Mouse (Mus musculus): Measurements from ENCODE around the gene Itih5. TPM values are rescaled to one million over a fixed set of nuclear protein-coding genes. Genes with fewer than 3 reads are reported as not detected.

Gene Itih5
- total RNA-seq (2021), result 10 to 100 TPM in 1 of 2 experiments, 1 to 10 TPM in 1; 7.3 to 14.9 TPM
- long read RNA-seq, experiment 1, full-length matches to known transcripts, result 3 of 11 reads
- long read RNA-seq, experiment 1, partial matches to known transcripts, result 0 of 11 reads
- long read RNA-seq, experiment 1, other reads (novel, unspliced or antisense), result 8 of 11 reads
- long read RNA-seq, experiment 2, full-length matches to known transcripts, result 1 of 3 reads
- long read RNA-seq, experiment 2, partial matches to known transcripts, result 0 of 3 reads
- long read RNA-seq, experiment 2, other reads (novel, unspliced or antisense), result 2 of 3 reads

GRCm38 (mm10) chr2:10153201-10154075 lies at the start of gene Itih5:
TSS of gene Itih5 (plus strand) at chr2:10153571.
- intact Hi-C loops (cut with DNase I), result no loop called here
- no peak for TF ChIP-seq CTCF (IDR thresholded peaks at IDR 0.05)
- H3K27ac ChIP-seq, result peak within 1 kb of the TSS; percentile 78
- peak within 1 kb of the TSS; percentile 78 for H3K4me3 ChIP-seq
- DNase-seq, result peak; percentile 72

GRCm38 (mm10) chr2:10108535-10109189 lies 44.7 kb upstream of the Itih5 start:
- intact Hi-C loops (cut with DNase I), result no loop called here
- Histone ChIP-seq H3K4me3 (no peak overlapping the region), H3K27ac (no peak overlapping the region)
- no peak for TF ChIP-seq CTCF (IDR thresholded peaks at IDR 0.05)
- DNase-seq, result no peak

- Histone ChIP-seq H3K4me3 (no peak overlapping the region), H3K27ac (no peak overlapping the region)
- intact Hi-C loops (cut with DNase I), result no loop called here
- TF ChIP-seq CTCF (IDR thresholded peaks at IDR 0.05), result no peak
- DNase-seq, result no peak
These were observed 34.6 kb upstream of the Itih5 start for GRCm38 (mm10) chr2:10118751-10119150.

- DNase-seq, result no peak
- no peak for TF ChIP-seq CTCF (IDR thresholded peaks at IDR 0.05)
- intact Hi-C loops (cut with DNase I), result no loop called here
- Histone ChIP-seq H3K4me3 (no peak overlapping the region), H3K27ac (no peak overlapping the region)
These were observed 34.1 kb upstream of the Itih5 start for GRCm38 (mm10) chr2:10119276-10119675.

GRCm38 (mm10) chr2:10121826-10122225 lies 31.5 kb upstream of the Itih5 start:
- Histone ChIP-seq H3K27ac (no peak overlapping the region), H3K4me3 (no peak overlapping the region)
- DNase-seq, result no peak
- intact Hi-C loops (cut with DNase I), result no loop called here
- no peak for TF ChIP-seq CTCF (IDR thresholded peaks at IDR 0.05)

GRCm38 (mm10) chr2:10126122-10126521 lies 27.2 kb upstream of the Itih5 start:
- DNase-seq, result no peak
- Histone ChIP-seq H3K4me3 (no peak overlapping the region), H3K27ac (no peak overlapping the region)
- TF ChIP-seq CTCF (IDR thresholded peaks at IDR 0.05), result no peak
- intact Hi-C loops (cut with DNase I), result loop anchor here (1.0 kb wide), 1 partner anchor 12 kb away; no protein-coding TSS in a partner anchor

- H3K4me3 ChIP-seq, result no peak overlapping the region
- no peak overlapping the region for H3K27ac ChIP-seq
- intact Hi-C loops (cut with DNase I), result no loop called here
- DNase-seq, result no peak
- no peak for TF ChIP-seq CTCF (IDR thresholded peaks at IDR 0.05)
These were observed 25.9 kb upstream of the Itih5 start for GRCm38 (mm10) chr2:10127471-10127870.

GRCm38 (mm10) chr2:10128571-10128970 lies 24.8 kb upstream of the Itih5 start:
- no peak for TF ChIP-seq CTCF (IDR thresholded peaks at IDR 0.05)
- intact Hi-C loops (cut with DNase I), result no loop called here
- Histone ChIP-seq H3K4me3 (no peak overlapping the region), H3K27ac (no peak overlapping the region)
- DNase-seq, result no peak

GRCm38 (mm10) chr2:10130341-10130990 lies 22.9 kb upstream of the Itih5 start:
- TF ChIP-seq CTCF (IDR thresholded peaks at IDR 0.05), result no peak
- intact Hi-C loops (cut with DNase I), result no loop called here
- Histone ChIP-seq H3K4me3 (no peak overlapping the region), H3K27ac (peak overlapping the region; percentile 51)
- DNase-seq, result no peak

- peak within 1 kb of the TSS; percentile 51 for H3K27ac ChIP-seq
- no peak for TF ChIP-seq CTCF (IDR thresholded peaks at IDR 0.05)
- intact Hi-C loops (cut with DNase I), result no loop called here
- DNase-seq, result no peak
- no peak within 1 kb of the TSS for H3K4me3 ChIP-seq
These were observed 22.1 kb upstream of the Itih5 start, which contains the start of gene Itih2 for GRCm38 (mm10) chr2:10131296-10131695. TSS of gene Itih2 (minus strand) at chr2:10131396.

- intact Hi-C loops (cut with DNase I), result no loop called here
These were observed 21.2 kb upstream of the Itih5 start for GRCm38 (mm10) chr2:10132128-10132527.

GRCm38 (mm10) chr2:10133941-10134340 lies 19.4 kb upstream of the Itih5 start:
- intact Hi-C loops (cut with DNase I), result no loop called here
- TF ChIP-seq CTCF (IDR thresholded peaks at IDR 0.05), result no peak
- Histone ChIP-seq H3K4me3 (no peak overlapping the region), H3K27ac (no peak overlapping the region)
- DNase-seq, result no peak

More at GRCm38 (mm10) chr2:10132128-10132527, 21.2 kb upstream of the Itih5 start:
- DNase-seq, result no peak
- TF ChIP-seq CTCF (IDR thresholded peaks at IDR 0.05), result no peak
- Histone ChIP-seq H3K27ac (no peak overlapping the region), H3K4me3 (no peak overlapping the region)
